Comparison of ENCODE assay signal across 8 mouse cellular contexts in the genomic region with DNA sequence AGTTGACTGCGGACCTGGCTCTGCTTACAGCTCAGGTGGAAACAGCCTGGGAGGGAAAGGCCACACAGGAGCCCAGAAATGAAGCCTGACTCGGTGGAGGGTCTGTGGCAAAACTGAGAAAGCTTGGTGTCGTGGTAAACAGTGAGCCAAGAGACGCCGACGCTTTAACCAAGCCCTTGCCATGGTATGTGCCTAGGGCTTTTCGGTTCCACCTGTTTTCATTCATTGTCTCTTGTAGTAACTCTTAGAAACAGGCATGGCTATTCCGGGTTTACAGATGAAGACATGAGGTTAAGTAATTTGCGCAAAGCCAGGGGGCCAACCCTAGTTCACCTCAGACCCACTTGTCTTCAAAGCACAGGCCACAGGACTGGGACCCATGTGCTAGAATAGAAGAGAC. TPM values are rescaled to one million over a fixed set of nuclear protein-coding genes. Genes with fewer than 3 reads are reported as not detected.
A peak's percentile ranks its signal among the peaks of the same experiment; 100 is the strongest.
DNase-seq lines count a peak whose midpoint lies in the region; ATAC-seq and TF ChIP-seq lines count a peak whose summit lies in the region.

No protein-coding gene starts in this region.

- ATAC-seq in forebrain, embryonic 16.5 days = no peak
- ATAC-seq in liver, embryonic 15.5 days (ENCODE audit: insufficient read depth) = no peak

- peak overlapping the region; percentile 18 for H3ac ChIP-seq in C2C12 (ENCODE audit: control insufficient read depth, insufficient read length, low read depth)

- peaks cover 12% of the 10 kb centered on the region for H3K4me1 ChIP-seq in forebrain, embryonic 16.5 days (replicated peaks; ENCODE audit: control insufficient read depth, insufficient read depth, low read length)
- H3K4me1 ChIP-seq in liver, embryonic 15.5 days (replicated peaks) = peaks cover 63% of the 10 kb centered on the region

- TF ChIP-seq CTCF in C2C12 (IDR thresholded peaks at IDR 0.05; ENCODE audit: control insufficient read depth, insufficient read depth, insufficient read length) = no peak

- peak; percentile 86 for DNase-seq in heart, adult 11 months
- DNase-seq in heart, postnatal 25 days (ENCODE audit: low spot score) = no peak
- no peak for DNase-seq in layer of hippocampus, postnatal 36 days
- no peak for DNase-seq in adipocyte (ENCODE audit: low spot score)
- DNase-seq in cerebellum, adult 8-10 months = no peak

- H3K4me3 ChIP-seq in C2C12 (ENCODE audit: insufficient read depth, poor library complexity, severe bottlenecking) = no peak overlapping the region
- H3K4me3 ChIP-seq in forebrain, embryonic 16.5 days (replicated peaks; ENCODE audit: low read length) = peak overlapping the region; percentile 86
- peak overlapping the region; percentile 88 for H3K4me3 ChIP-seq in liver, embryonic 15.5 days (replicated peaks)

- no peaks in the 10 kb centered on the region for H3K79me2 ChIP-seq in C2C12 (ENCODE audit: control insufficient read depth, insufficient read depth)

- no peak overlapping the region; the same call in 1 of the 2 replicates for H3K9ac ChIP-seq in forebrain, embryonic 16.5 days (replicated peaks; ENCODE audit: low read depth, low read length)
- H3K9ac ChIP-seq in liver, embryonic 15.5 days = peak overlapping the region; percentile 96

- WGBS in forebrain, embryonic 16.5 days = 54% methylated on average over 9 of the region's 9 CpGs
- 24% methylated on average over 9 of the region's 9 CpGs for WGBS in liver, embryonic 15.5 days (ENCODE audit: insufficient replicate concordance)

- no peaks in the 10 kb centered on the region for H3K27me3 ChIP-seq in C2C12 (ENCODE audit: control insufficient read depth, insufficient read depth, insufficient read length)
- H3K27me3 ChIP-seq in forebrain, embryonic 16.5 days (replicated peaks; ENCODE audit: control insufficient read depth, insufficient read depth, low read length) = peaks cover 8% of the 10 kb centered on the region; the same call in 1 of the 2 replicates
- H3K27me3 ChIP-seq in liver, embryonic 15.5 days = no peaks in the 10 kb centered on the region

- H3K9me3 ChIP-seq in forebrain, embryonic 16.5 days (ENCODE audit: control insufficient read depth, low read length) = no peaks in the 10 kb centered on the region
- no peaks in the 10 kb centered on the region for H3K9me3 ChIP-seq in liver, embryonic 15.5 days (replicated peaks)

- H3K4me2 ChIP-seq in forebrain, embryonic 16.5 days (ENCODE audit: low read length) = peak overlapping the region; percentile 99
- H3K4me2 ChIP-seq in liver, embryonic 15.5 days = peak overlapping the region; percentile 87

- intact Hi-C loops in heart, postnatal 25 days (cut with DNase I) = loop anchor here (5.0 kb wide), 1 partner anchor 302 kb away; a partner anchor contains a TSS

- H3K36me3 ChIP-seq in C2C12 (ENCODE audit: control insufficient read depth, insufficient read depth) = no peaks in the 10 kb centered on the region
- no peaks in the 10 kb centered on the region for H3K36me3 ChIP-seq in forebrain, embryonic 16.5 days (ENCODE audit: control insufficient read depth, insufficient read depth)
- peaks cover 13% of the 10 kb centered on the region for H3K36me3 ChIP-seq in liver, embryonic 15.5 days (replicated peaks)

- no peak overlapping the region for H3K27ac ChIP-seq in forebrain, embryonic 16.5 days (ENCODE audit: low read length)
- peak overlapping the region; percentile 98 for H3K27ac ChIP-seq in liver, embryonic 15.5 days (replicated peaks)

- no peaks in the 10 kb centered on the region for H3K79me3 ChIP-seq in C2C12 (ENCODE audit: low read depth)

TF ChIP-seq in C2C12, 6 proteins besides CTCF, POLR2A, EP300 and RAD21:
- TF ChIP-seq CEBPB (IDR thresholded peaks at IDR 0.05; ENCODE audit: low read depth) = no peak
- no peak for TF ChIP-seq FOSL1 (IDR thresholded peaks at IDR 0.05; ENCODE audit: insufficient read depth, low read length, poor library complexity, severe bottlenecking)
- no peak for TF ChIP-seq USF1 (IDR thresholded peaks at IDR 0.05; ENCODE audit: low read depth)
- TF ChIP-seq MAX (IDR thresholded peaks at IDR 0.05) = no peak
- no peak for TF ChIP-seq MYOD1 (IDR thresholded peaks at IDR 0.05; ENCODE audit: control insufficient read depth, insufficient read length, low read depth)
- no peak for TF ChIP-seq MYOG (IDR thresholded peaks at IDR 0.05; ENCODE audit: control insufficient read depth, extremely low read depth, insufficient read length)

RNA-seq across cellular contexts. Expression of a gene that starts 1.0 kb away (rescaled TPM):
- total RNA-seq in heart, postnatal 25 days (2021) = 10 to 100 TPM; 64.4 to 68.6 TPM
- 21.2 TPM for polyA plus RNA-seq in C2C12 (2012; fragmentation: generic; extraction: Trizol)
- polyA plus RNA-seq in forebrain, embryonic 16.5 days (2015; fragmentation: Nextera tagmentation; extraction: Ambion mirVana) = 16.6 and 22.5 TPM in 2 replicates
- 334 TPM in 2 replicates for polyA plus RNA-seq in liver, embryonic 15.5 days (2015; fragmentation: Nextera tagmentation; extraction: Ambion mirVana)
- 10 to 100 TPM; 21.3 to 35.2 TPM for total RNA-seq in layer of hippocampus, postnatal 36 days (2021)

RNA-seq across cellular contexts. Expression of a gene that starts 23.9 kb away (rescaled TPM):
- under 1 TPM; 0.39 to 0.60 TPM for total RNA-seq in heart, postnatal 25 days (2021)
- 0.05 TPM for polyA plus RNA-seq in C2C12 (2012; fragmentation: generic; extraction: Trizol)
- 2.1 and 2.2 TPM in 2 replicates for polyA plus RNA-seq in forebrain, embryonic 16.5 days (2015; fragmentation: Nextera tagmentation; extraction: Ambion mirVana)
- 0.20 TPM in 1 of 2 replicates, not detected in the other for polyA plus RNA-seq in liver, embryonic 15.5 days (2015; fragmentation: Nextera tagmentation; extraction: Ambion mirVana)
- total RNA-seq in layer of hippocampus, postnatal 36 days (2021) = not detected

RNA-seq across cellular contexts. Expression of a gene that starts 55.0 kb away (rescaled TPM):
- 10 to 100 TPM; 79.6 to 81.5 TPM for total RNA-seq in heart, postnatal 25 days (2021)
- 0.05 TPM for polyA plus RNA-seq in C2C12 (2012; fragmentation: generic; extraction: Trizol)
- 8.3 and 9.9 TPM in 2 replicates for polyA plus RNA-seq in forebrain, embryonic 16.5 days (2015; fragmentation: Nextera tagmentation; extraction: Ambion mirVana)
- polyA plus RNA-seq in liver, embryonic 15.5 days (2015; fragmentation: Nextera tagmentation; extraction: Ambion mirVana) = 11.5 and 12.0 TPM in 2 replicates
- 1 to 10 TPM; 3.7 to 4.8 TPM for total RNA-seq in layer of hippocampus, postnatal 36 days (2021)

Comparison
In these comparisons a context has a peak if more than half of its experiments do, and no peak if none do; other contexts are left out.
1. RNA of a gene that starts 1.0 kb away (polyA plus RNA-seq): 334 TPM in liver, embryonic 15.5 days; 21.2 TPM in C2C12 (single experiment) and 16.6 to 22.5 TPM in forebrain, embryonic 16.5 days; every median in the first group is over 10 times any median in the second.